Mouse (Mus musculus) myocyte (in vitro differentiated cells): ENCODE measurements around the gene Ucn.

Experiments used
- CEBPB ChIP-seq: IDR thresholded peaks from 2 replicates; pipeline ENCODE4 v1.6.1; 2011; ENCODE audit warnings: mild to moderate bottlenecking, moderate library complexity; ENCODE audit not compliant: poor library complexity, insufficient read depth, severe bottlenecking
- E2F4 ChIP-seq: IDR thresholded peaks from one replicate; pipeline ENCODE4 v1.6.1; 2011; ENCODE audit warnings: mild to moderate bottlenecking, control low read depth, moderate library complexity; ENCODE audit not compliant: insufficient read depth
- MAX ChIP-seq: IDR thresholded peaks from one replicate; pipeline ENCODE4 v1.6.1; 2011; ENCODE audit warnings: low read depth, mild to moderate bottlenecking, control low read depth
- MYOD1 ChIP-seq, 3 experiments: IDR thresholded peaks; one replicate each; pipeline ENCODE4 v1.6.1; 2011; ENCODE audit warnings: control low read depth in 2 of 3, low read depth in 2 of 3, mild to moderate bottlenecking in 2 of 3, moderate library complexity in 1 of 3; ENCODE audit not compliant: insufficient read length in 2 of 3, control insufficient read depth in 1 of 3
- MYOG ChIP-seq, 3 experiments: IDR thresholded peaks; one replicate each; pipeline ENCODE4 v1.6.1; 2011; ENCODE audit warnings: control low read depth in 2 of 3, low read depth in 2 of 3, mild to moderate bottlenecking in 2 of 3; ENCODE audit not compliant: insufficient read length in 2 of 3, control insufficient read depth in 1 of 3, insufficient read depth in 1 of 3
- POLR2A ChIP-seq: IDR thresholded peaks from one replicate; pipeline ENCODE4 v1.6.1; 2011; ENCODE audit warnings: low read depth, mild to moderate bottlenecking, control low read depth, moderate library complexity; ENCODE audit not compliant: insufficient read length
- POLR2AphosphoS2 ChIP-seq: IDR thresholded peaks from one replicate; pipeline ENCODE4 v1.6.1; 2011; ENCODE audit warnings: low read depth, control low read depth; ENCODE audit not compliant: insufficient read length
- REST ChIP-seq: IDR thresholded peaks from one replicate; pipeline ENCODE4 v1.6.1; 2011; ENCODE audit warnings: mild to moderate bottlenecking, control low read depth, moderate library complexity; ENCODE audit not compliant: insufficient read depth, insufficient read length
- SRF ChIP-seq: IDR thresholded peaks from one replicate; pipeline ENCODE4 v1.6.1; 2011; ENCODE audit warnings: low read depth; ENCODE audit not compliant: control insufficient read depth, insufficient read length
- TCF12 ChIP-seq: IDR thresholded peaks from one replicate; pipeline ENCODE4 v1.6.1; 2011; ENCODE audit warnings: mild to moderate bottlenecking, control low read depth; ENCODE audit not compliant: poor library complexity, insufficient read depth, severe bottlenecking
- TCF3 ChIP-seq: IDR thresholded peaks from one replicate; pipeline ENCODE4 v1.6.1; 2011; ENCODE audit warnings: low read depth, control low read depth; ENCODE audit not compliant: insufficient read length
- USF1 ChIP-seq: IDR thresholded peaks from one replicate; pipeline ENCODE4 v1.6.1; 2011; ENCODE audit warnings: low read depth, mild to moderate bottlenecking, control low read depth, moderate library complexity

GRCm38 (mm10) chr5:31105814-31106335, 32.8 kb downstream of the Ucn start, which contains the start of gene Dnajc5g:
- TF ChIP-seq TCF12 (no peak), MAX (no peak), E2F4 (no peak), POLR2A (no peak), USF1 (no peak), CEBPB (no peak), MYOD1 (IDR thresholded peaks at IDR 0.05; ENCODE audit: control insufficient read depth in 1 of 3, insufficient read length in 2 of 3, low read depth in 2 of 3) (no peak), POLR2AphosphoS2 (no peak), SRF (no peak), MYOG (IDR thresholded peaks at IDR 0.05; ENCODE audit: control insufficient read depth in 1 of 3, insufficient read depth in 1 of 3, insufficient read length in 2 of 3, low read depth in 2 of 3) (no peak), TCF3 (no peak), REST (no peak)
